Mouse (Mus musculus): ENCODE results near the gene Ppp4r2. TPM values are rescaled to one million over a fixed set of nuclear protein-coding genes. Genes with fewer than 3 reads are reported as not detected.

The Ppp4r2 gene
- polyA plus RNA-seq, 1 experiment from 2014 or later = 16.1 TPM

DNA sequence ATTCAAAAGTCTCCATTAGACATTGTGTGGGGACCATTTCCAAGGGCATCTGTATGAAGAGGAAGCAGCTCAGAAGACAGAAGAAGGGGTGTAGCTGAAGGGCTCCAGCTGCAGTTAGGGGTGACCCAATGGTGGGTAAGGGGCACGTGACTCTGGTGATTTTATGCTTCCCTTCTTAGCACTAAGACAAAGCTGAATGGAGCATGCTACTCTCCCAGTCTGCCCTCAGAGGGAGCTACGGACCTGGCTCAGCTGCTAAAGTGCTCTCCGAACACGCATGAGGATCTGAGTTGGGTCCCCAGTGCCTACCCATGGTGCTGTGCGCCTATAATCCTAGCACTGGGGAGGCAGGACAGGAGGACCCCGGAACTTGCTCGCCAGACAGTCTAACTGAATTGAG is 52.0 kb downstream of the Ppp4r2 start:
- Histone ChIP-seq H3K4me2 (no peak overlapping the region), H3K36me3 (no peaks in the 10 kb centered on the region), H3K4me3 (no peak overlapping the region), H3K4me1 (replicated peaks) (no peaks in the 10 kb centered on the region), H3K27ac (ENCODE audit: poor library complexity, severe bottlenecking) (no peak overlapping the region), H3K9ac (no peak overlapping the region), H3K9me3 (replicated peaks) (no peaks in the 10 kb centered on the region), H3K27me3 (replicated peaks) (peaks cover 27% of the 10 kb centered on the region)
- 54% methylated on average over 7 of the region's 7 CpGs for WGBS
- ATAC-seq (ENCODE audit: insufficient number of reproducible peaks, low FRiP score) = no peak

DNA sequence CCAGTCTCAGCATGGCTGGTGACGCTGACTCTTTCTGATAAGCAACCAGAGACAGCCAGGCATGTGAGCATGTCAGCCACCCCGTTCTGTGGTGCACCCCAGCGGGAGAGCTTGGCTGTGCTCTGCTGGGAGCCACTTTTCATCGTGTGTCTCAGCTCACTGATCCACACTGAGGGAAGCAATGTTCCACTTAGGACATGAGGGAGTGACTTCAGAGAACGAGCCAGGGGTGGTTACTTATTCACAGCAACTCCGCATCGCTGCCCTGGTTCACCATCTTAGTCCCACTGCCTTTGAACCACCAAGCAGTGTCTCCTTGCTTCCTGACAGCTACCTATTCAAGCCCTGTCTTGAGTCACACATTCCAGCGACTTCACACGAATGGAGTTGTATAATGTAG is 53.6 kb downstream of the Ppp4r2 start:
- H3K9me3 ChIP-seq (replicated peaks) = no peaks in the 10 kb centered on the region
- WGBS = 76% methylated on average over 9 of the region's 9 CpGs
- no peak for ATAC-seq (ENCODE audit: insufficient number of reproducible peaks, low FRiP score)
- peaks cover 11% of the 10 kb centered on the region; the same call in 1 of the 2 replicates for H3K27me3 ChIP-seq (replicated peaks)
- peaks cover 10% of the 10 kb centered on the region for H3K4me1 ChIP-seq (replicated peaks)
- no peak overlapping the region for H3K27ac ChIP-seq (ENCODE audit: poor library complexity, severe bottlenecking)
- H3K4me3 ChIP-seq = no peak overlapping the region
- H3K4me2 ChIP-seq = no peak overlapping the region
- no peak overlapping the region for H3K9ac ChIP-seq
- no peaks in the 10 kb centered on the region for H3K36me3 ChIP-seq

DNA sequence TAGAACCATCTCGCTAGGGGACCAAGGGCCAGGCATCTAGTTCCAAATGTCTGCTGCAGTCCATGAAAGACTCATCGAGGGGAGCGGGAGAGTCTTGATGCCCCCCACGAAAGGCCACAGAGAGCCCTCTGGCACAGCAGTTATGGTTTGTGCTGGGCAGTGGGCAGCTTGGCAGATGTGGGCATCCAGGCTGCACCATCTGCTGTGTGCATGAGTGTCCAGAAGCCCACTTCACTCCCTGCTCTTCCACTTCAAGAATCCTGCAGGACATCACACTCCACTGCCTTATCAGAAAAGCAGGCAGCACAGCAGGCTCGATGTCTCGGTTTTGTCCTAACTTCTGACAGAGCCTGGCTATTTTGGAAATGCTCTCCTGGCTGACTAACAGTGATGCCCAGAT is 55.9 kb downstream of the Ppp4r2 start:
- Histone ChIP-seq H3K4me2 (no peak overlapping the region), H3K4me1 (replicated peaks) (peaks cover 23% of the 10 kb centered on the region), H3K4me3 (no peak overlapping the region), H3K9me3 (replicated peaks) (no peaks in the 10 kb centered on the region), H3K36me3 (no peaks in the 10 kb centered on the region), H3K9ac (no peak overlapping the region), H3K27me3 (replicated peaks) (peaks cover 14% of the 10 kb centered on the region; the same call in 1 of the 2 replicates), H3K27ac (ENCODE audit: poor library complexity, severe bottlenecking) (no peak overlapping the region)
- ATAC-seq (ENCODE audit: insufficient number of reproducible peaks, low FRiP score) = no peak
- WGBS = 69% methylated on average over 6 of the region's 6 CpGs

DNA sequence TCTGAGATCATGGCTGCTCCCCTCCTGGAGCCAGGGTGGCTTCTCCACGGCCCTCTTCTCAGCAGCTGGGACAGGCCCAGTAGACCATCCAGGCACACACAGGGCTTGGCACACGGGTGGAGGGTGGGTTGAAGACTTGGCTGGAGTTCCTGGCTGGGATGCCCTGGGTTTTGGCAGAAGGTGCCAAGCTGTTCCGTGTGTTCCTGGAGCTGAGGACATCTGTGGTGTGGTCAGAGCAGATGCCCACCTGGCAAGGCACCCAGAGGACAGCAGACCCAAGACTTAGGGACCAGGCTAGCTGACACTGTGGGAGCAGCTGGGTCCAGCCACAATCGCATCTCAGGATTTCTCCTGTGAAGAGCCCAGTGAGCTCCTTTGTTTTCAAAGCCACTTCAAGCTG is 59.1 kb downstream of the Ppp4r2 start:
- 82% methylated on average over 4 of the region's 4 CpGs for WGBS
- Histone ChIP-seq H3K9me3 (replicated peaks) (no peaks in the 10 kb centered on the region), H3K4me2 (no peak overlapping the region), H3K27ac (ENCODE audit: poor library complexity, severe bottlenecking) (no peak overlapping the region), H3K9ac (no peak overlapping the region), H3K4me1 (replicated peaks) (peaks cover 23% of the 10 kb centered on the region), H3K27me3 (replicated peaks) (peaks cover 14% of the 10 kb centered on the region; the same call in 1 of the 2 replicates), H3K4me3 (no peak overlapping the region), H3K36me3 (no peaks in the 10 kb centered on the region)
- no peak for ATAC-seq (ENCODE audit: insufficient number of reproducible peaks, low FRiP score)

DNA sequence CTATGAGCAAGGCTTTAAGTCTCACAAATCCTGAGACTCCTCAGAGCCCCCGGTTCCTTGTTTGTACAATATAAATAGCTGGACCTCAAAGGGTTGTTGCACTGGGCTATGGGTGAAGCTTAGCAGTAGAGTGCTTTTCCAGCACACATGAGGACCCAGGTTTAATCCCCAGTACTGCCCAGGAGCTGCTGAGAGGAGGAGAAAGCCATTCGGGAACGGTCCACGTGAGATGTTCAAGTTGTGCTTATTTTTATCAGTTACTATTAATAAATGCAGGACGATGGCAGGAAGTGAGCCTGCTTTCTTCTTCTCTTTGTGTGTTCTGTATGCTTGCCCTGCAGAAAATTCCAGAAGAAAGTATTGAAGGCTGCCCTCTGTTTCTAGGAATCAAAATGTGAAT is 59.7 kb downstream of the Ppp4r2 start:
- Histone ChIP-seq H3K4me2 (no peak overlapping the region), H3K36me3 (no peaks in the 10 kb centered on the region), H3K4me3 (no peak overlapping the region), H3K9ac (no peak overlapping the region), H3K9me3 (replicated peaks) (no peaks in the 10 kb centered on the region), H3K27me3 (replicated peaks) (peaks cover 14% of the 10 kb centered on the region; the same call in 1 of the 2 replicates), H3K4me1 (replicated peaks) (peaks cover 23% of the 10 kb centered on the region), H3K27ac (ENCODE audit: poor library complexity, severe bottlenecking) (no peak overlapping the region)
- 30% methylated on average over 5 of the region's 5 CpGs for WGBS
- ATAC-seq (ENCODE audit: insufficient number of reproducible peaks, low FRiP score) = no peak

DNA sequence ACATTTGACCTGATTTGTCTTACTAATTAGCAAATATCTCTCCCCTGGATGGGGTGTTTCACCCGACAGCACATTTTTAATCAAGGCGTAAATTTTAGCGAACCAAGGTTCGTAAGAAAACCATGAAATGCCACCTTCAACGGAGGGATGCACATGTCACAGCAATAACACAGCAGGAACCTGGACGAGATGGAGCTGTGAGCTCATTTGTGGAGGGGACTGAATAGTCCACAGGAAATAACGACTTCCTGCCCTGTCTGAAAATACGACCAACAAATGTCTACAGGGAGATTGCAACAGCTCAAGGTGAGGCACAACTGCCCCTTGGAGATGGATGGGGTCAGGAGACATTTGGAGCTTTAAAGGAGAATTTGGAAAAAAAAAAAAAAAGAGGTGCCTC is 61.8 kb downstream of the Ppp4r2 start:
- no peaks in the 10 kb centered on the region for H3K9me3 ChIP-seq (replicated peaks)

DNA sequence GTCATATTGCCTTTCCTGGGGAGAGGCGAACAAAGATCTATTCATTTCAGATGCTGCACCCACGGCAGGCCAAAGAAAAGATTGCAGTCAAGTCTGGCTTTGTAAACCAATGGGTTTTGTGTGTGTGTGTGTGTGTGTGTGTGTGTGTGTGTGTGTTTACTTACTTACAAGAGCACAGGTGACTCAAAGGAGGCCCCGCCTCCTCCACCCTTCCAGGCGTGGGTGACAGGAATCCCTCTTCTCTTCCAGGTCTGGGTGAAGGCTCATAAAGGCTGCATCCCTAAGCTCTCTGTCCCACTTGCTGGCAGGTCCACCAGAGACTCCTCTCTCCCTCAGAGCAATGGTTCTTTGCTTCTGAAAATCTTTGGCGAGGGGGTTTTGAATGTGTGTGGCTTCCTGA is 63.5 kb downstream of the Ppp4r2 start:
- ATAC-seq (ENCODE audit: insufficient number of reproducible peaks, low FRiP score) = no peak
- 79% methylated on average over 5 of the region's 5 CpGs for WGBS
- Histone ChIP-seq H3K4me1 (replicated peaks) (peaks cover 13% of the 10 kb centered on the region), H3K27me3 (replicated peaks) (0 out of 2 replicates have a peak, but pooled peaks cover 3% of the 10 kb centered on the region), H3K4me3 (no peak overlapping the region), H3K4me2 (no peak overlapping the region), H3K27ac (ENCODE audit: poor library complexity, severe bottlenecking) (no peak overlapping the region), H3K36me3 (no peaks in the 10 kb centered on the region), H3K9ac (no peak overlapping the region), H3K9me3 (replicated peaks) (no peaks in the 10 kb centered on the region)

More for the DNA sequence above, 61.8 kb downstream of the Ppp4r2 start:
- 0 out of 2 replicates have a peak, but pooled peaks cover 3% of the 10 kb centered on the region for H3K27me3 ChIP-seq (replicated peaks)
- H3K9ac ChIP-seq = no peak overlapping the region
- H3K36me3 ChIP-seq = no peaks in the 10 kb centered on the region
- WGBS = 70% methylated on average over 8 of the region's 8 CpGs
- peaks cover 23% of the 10 kb centered on the region for H3K4me1 ChIP-seq (replicated peaks)
- no peak overlapping the region for H3K4me3 ChIP-seq
- H3K27ac ChIP-seq (ENCODE audit: poor library complexity, severe bottlenecking) = no peak overlapping the region
- no peak for ATAC-seq (ENCODE audit: insufficient number of reproducible peaks, low FRiP score)
- no peak overlapping the region for H3K4me2 ChIP-seq

DNA sequence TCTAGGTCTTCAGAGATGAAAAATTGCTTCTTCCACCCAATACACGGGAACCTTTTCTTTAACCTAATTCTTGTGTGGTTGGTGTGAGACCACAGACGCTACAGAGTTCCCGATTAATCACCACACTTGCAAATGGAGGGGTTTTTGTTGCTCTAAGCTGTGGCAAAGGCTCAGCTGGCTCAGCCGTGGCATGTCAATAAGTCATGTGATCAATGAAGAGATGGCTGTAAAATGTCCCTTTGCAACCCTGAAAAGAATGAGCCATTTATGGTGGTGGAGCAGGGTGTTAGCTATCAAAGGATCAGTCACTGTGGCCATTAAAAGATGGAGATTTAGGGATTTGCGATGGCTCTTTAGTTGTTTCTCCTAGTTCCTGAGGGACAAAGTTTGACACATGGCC is 71.0 kb downstream of the Ppp4r2 start:
- no peak overlapping the region for H3K9ac ChIP-seq
- H3K27me3 ChIP-seq (replicated peaks) = no peaks in the 10 kb centered on the region
- 83% methylated on average over 5 of the region's 5 CpGs for WGBS
- H3K27ac ChIP-seq (ENCODE audit: poor library complexity, severe bottlenecking) = no peak overlapping the region
- H3K4me2 ChIP-seq = no peak overlapping the region
- H3K4me1 ChIP-seq (replicated peaks) = no peaks in the 10 kb centered on the region
- no peaks in the 10 kb centered on the region for H3K36me3 ChIP-seq
- no peak for ATAC-seq (ENCODE audit: insufficient number of reproducible peaks, low FRiP score)
- no peaks in the 10 kb centered on the region for H3K9me3 ChIP-seq (replicated peaks)
- no peak overlapping the region for H3K4me3 ChIP-seq

DNA sequence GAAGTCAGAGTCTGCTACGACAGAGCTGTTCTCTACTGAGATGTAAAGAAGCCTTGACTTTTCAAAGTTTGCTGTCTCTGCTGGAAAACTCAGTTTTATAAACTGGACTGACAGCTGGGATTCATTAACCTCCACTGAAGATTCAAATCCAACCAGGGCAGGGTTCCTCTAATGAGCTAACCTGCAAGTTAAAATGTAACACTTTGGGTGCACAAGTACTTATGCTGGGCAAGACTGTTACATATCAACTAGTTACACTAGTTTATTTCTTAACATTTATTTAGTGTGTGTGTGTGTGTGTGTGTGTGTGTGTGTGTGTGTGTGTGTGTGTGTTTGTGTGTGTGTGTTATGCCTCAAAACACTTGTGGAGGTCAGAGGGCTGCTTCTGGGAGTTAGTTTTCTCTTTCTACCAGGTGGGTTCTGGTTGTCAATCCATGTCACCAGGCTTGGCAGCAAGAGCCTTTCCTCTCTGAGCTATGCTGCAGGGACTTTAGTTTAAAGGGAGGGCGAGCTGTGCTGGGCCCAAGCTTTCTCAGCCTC is 76.8 kb downstream of the Ppp4r2 start:
- no peak for ATAC-seq (ENCODE audit: insufficient number of reproducible peaks, low FRiP score)
- WGBS = 79% methylated on average over 2 of the region's 2 CpGs
- no peak overlapping the region for H3K4me2 ChIP-seq
- H3K4me3 ChIP-seq = no peak overlapping the region
- peaks cover 7% of the 10 kb centered on the region; the same call in 1 of the 2 replicates for H3K27me3 ChIP-seq (replicated peaks)
- no peaks in the 10 kb centered on the region for H3K4me1 ChIP-seq (replicated peaks)
- no peak overlapping the region for H3K27ac ChIP-seq (ENCODE audit: poor library complexity, severe bottlenecking)
- 0 out of 2 replicates have a peak, but pooled peaks cover 4% of the 10 kb centered on the region for H3K9me3 ChIP-seq (replicated peaks)
- H3K36me3 ChIP-seq = no peaks in the 10 kb centered on the region
- H3K9ac ChIP-seq = no peak overlapping the region; the same call in 1 of the 2 replicates

Other genes starting within 250 kb of the Ppp4r2 start
- 11.4 and 12.7 TPM in 2 replicates for gene Shq1, start 162.5 kb upstream of the Ppp4r2 start, polyA plus RNA-seq (2016; fragmentation: Nextera tagmentation; extraction: Ambion mirVana)
- gene Gxylt2, start 128.9 kb upstream of the Ppp4r2 start, polyA plus RNA-seq (2016; fragmentation: Nextera tagmentation; extraction: Ambion mirVana) = 1.6 and 1.9 TPM in 2 replicates